Mouse (Mus musculus) mouse embryonic stem cell (cell line): Measurements from ENCODE around the gene Ankrd33b.

Experiments used
- in situ Hi-C, 2 experiments: fragments of 300-500 bp; cut with MboI; formaldehyde crosslinking; loops; 1 replicate in 1 of 2; 3 replicates in 1 of 2; pipeline ENCODE4 v1.14.3; 2019 to 2020; ENCODE audit warnings: low sequenced_read_pairs in 2 of 2, low pct_unique_long_range_greater_than_20kb in 1 of 2, mixed read lengths in 1 of 2; ENCODE audit not compliant: unreplicated experiment in 1 of 2

Gene Ankrd33b

GRCm38 (mm10) chr15:31379471-31379870, 11.9 kb upstream of the Ankrd33b start:
- in situ Hi-C loops = loop anchor here in 1 of 2 experiments (5.0 kb wide), 1 partner anchor 33 kb away; no protein-coding TSS in a partner anchor

DNA sequence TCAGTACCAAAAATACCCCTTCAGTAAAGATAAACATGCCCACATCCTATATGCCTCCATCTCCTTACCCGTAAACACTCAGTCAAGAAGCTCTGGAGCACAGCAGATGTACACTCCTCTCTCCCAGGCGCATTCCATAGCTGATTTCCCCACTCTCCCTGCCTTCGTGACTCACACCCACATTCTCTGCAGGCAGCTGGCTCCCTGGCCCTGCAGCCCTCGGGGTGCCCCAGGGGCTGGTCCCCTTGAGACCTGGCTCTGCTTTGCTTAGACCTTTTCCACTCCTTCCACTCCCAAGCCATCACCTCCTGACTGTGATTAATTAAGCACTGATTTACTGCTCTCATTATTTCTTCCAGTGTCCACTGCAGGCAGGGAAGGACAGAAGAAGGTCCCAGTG, 7.7 kb upstream of the Ankrd33b start:
- in situ Hi-C loops = loop anchor here in 1 of 2 experiments (5.0 kb wide), 1 partner anchor 37 kb away; no protein-coding TSS in a partner anchor

DNA sequence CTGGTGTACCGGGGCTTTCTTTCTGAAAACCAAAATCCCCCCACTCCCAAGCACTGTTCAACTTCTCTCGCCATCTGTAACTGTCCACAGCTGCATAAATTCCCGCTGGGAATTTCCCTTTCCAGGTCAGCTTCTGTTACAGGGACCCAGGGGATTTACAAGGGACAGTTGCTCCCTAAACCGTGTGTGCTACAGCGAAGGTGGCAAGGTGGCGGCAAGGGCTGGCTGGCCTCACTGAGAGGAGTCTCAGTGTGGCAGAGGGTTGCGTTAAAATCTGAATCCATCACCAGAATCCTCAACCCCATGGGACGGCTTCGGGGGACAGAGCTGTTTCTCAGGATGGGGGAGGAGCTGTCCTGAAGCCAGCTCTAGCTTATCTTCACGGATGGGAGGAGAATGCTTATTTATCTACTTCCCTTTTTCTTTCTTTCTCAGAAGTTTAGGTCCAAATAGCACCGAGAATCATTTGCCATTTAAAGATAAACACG, 1.6 kb upstream of the Ankrd33b start:
- in situ Hi-C loops = no loop called here

GRCm38 (mm10) chr15:31368556-31368955, 1.0 kb upstream of the Ankrd33b start:
- in situ Hi-C loops = no loop called here

DNA sequence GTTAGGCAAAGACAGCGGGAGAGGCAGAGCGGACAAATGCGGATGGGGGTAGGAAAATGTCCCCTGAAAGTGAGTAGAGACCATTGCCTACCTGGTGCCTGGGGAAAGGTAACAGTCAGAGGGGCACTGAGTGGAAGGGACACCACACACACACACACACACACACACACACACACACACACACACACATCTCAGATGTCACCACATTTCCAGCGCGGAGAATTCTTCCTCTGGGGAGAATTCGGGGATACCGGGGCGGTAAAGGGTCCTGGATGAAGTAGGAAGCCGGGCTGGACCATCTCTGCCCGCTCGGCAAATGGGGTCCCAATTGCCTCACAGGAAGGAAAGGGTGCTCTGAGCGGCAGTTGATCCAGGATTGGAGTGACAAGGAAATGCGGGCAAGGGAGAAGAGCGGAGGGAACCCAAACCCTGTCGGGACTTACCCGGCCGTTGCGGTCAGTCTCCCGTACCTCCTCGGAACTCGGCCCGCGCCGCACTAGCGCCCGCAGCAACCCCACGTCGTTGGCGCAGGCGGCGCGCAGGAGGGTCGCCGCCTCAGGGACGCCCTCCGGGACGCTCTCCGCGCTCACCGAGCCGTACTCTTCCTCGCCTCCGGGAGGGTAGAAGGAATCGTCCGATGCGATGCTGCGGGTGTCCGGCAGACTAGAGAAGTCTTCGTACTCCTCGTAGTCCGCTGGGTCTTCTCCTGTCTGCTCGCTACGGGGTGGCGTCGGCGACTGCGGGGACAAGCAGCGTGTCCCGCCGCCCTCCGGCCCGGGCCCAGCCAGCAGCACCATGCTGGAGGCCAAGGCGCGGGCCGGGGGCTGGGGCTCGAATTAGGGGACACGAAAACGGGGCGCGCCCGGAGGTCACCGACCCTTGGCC, 688 bp downstream of the Ankrd33b start:
- in situ Hi-C loops = no loop called here

DNA sequence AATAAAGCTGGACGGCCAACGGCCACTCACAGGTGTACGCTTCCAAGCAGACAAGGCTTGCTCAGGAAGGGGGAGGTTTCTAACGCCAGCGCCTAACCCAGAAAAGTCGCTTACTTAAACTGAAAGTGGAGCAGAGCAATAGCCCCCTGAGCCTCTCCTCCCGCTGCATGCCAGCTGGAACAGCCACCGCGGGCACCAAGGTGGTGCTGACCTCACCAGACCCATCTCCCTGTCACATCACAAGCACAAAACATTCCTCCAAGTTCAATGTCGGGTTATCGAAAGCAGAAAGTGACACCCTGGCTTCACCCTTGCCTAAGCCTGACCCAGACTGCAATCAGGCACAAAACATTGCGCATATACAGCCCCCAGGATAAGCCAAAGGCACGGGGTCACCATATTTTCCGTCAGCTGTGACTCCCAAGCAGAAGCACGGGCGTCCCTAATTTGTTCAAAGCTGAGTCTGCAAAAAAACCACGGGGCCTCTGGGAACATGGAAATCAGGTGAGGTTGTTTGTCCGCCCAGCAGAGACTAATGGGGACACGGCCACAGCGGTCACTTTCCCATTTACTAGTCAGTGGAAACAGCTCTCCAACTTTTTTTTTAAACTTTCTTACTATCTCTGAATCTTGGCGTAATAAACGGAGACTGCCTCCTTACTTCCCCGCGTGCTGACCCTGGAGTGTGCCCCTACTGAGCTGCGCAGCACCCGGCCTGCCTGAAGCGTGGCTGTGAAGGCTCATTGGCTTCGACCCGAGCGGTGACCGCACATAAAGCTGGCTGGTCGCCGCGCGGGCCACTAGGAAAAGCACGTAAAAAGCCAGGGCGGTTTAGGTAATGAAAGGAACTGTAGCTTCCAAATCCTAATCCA, 1.6 kb downstream of the Ankrd33b start:
- in situ Hi-C loops = no loop called here

DNA sequence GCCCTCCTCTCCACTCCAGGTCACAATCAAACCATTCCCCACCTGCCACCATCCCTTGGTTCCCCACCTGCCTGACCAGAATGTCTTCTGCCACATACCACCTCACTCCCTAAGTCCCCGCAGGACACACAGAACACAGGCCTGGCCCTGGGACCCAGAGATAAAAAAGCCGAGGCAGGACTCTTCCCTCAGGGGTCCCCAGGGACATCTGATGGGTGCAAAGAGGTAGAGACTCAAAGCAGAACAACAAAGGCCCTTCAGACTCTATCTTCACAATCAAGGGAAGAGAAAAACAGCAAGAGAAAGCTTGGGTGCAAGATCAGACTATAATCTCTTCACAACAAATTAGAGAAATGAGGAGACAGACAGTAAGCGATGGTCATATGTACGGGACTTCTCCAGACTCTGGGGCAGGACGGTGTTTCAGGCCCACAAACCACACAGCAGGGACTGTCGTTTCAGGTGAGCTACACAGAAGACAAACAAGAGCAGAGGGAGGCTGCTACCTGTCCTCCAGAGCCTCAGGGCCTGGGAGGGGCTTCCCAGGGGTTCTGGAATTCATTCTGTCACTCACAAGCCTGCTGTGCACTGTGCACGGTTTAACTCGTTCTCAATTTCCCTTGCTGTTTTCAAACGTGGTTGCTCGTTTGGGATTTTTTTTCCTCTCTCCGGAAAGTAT, 2.3 kb downstream of the Ankrd33b start:
- in situ Hi-C loops = no loop called here

- in situ Hi-C loops = no loop called here
Measured at GRCm38 (mm10) chr15:31364396-31364795, 3.1 kb downstream of the Ankrd33b start.

- in situ Hi-C loops = no loop called here
Measured at GRCm38 (mm10) chr15:31363981-31364361, 3.6 kb downstream of the Ankrd33b start.

- in situ Hi-C loops = no loop called here
Measured at GRCm38 (mm10) chr15:31363241-31363980, 4.1 kb downstream of the Ankrd33b start.

- in situ Hi-C loops = no loop called here
Measured at GRCm38 (mm10) chr15:31361259-31361853, 6.2 kb downstream of the Ankrd33b start.

- in situ Hi-C loops = no loop called here
Measured at GRCm38 (mm10) chr15:31360593-31360992, 6.9 kb downstream of the Ankrd33b start.

- in situ Hi-C loops = no loop called here
Measured at GRCm38 (mm10) chr15:31359805-31360204, 7.7 kb downstream of the Ankrd33b start.

- in situ Hi-C loops = no loop called here
Measured at GRCm38 (mm10) chr15:31352494-31353279, 14.8 kb downstream of the Ankrd33b start.

DNA sequence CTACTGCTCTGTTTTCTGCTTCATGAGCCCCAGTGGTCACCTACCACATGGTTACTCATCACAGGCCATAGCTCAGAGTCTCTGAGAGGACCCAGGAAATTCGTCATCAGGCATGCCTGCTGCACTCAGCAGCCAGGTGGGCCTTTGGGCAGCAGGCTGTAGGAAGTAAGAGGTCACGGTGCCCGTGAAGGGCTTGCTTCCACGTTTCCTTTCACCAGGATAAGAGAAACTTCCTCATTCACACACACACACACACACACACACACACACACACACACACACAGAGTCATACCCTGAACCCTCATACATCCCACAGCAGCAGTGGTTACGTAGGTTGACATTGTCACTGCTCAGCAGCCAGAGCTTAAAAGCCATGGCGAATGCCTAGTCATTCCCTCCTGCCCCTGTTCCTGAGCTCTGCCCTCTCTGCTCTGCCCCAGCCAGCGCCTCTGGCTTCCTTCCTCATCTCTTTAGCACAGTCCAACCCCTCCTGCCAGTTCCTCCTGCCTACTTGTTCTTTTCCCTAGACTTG, 17.6 kb downstream of the Ankrd33b start:
- in situ Hi-C loops = no loop called here

DNA sequence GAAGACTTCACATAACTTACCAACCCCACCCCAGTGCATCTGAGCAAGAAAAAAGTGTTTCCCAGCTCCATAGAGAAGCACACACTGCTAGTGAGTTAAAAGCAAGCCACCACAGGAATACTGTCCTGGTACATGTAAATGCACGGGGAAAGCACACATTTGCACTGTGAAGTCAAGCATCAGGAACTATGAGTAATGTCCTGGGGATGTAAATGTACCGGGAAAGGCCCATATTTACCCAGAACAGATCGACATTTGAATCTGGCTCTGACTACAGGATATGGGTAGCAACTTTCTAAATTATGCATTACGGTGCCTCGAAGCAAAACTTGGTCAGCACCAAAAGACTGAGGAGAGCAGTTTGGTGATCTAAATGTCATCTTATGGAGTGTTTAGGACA, 18.5 kb downstream of the Ankrd33b start:
- in situ Hi-C loops = no loop called here

DNA sequence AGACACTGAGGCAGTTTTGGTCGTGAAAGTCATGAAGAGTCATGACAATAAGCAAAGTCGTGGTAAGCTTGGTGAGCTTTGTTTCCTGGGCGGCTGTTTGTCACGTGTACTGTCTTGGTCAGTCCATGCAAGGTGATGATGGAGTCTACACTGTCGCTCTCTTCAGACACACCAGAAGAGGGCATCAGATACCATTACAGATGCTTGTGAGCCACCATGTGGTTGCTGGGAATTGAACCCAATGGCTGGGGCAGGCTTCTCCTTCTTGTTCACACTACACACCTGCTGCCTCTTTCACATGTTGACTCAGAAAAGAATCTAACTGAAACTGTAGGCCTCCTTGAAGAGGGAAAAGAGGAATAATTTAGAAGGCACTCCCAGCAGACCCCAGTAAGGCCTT, 19.3 kb downstream of the Ankrd33b start:
- in situ Hi-C loops = no loop called here
